Mouse (Mus musculus) olfactory bulb, adult 2 months (tissue): ENCODE measurements at regions not wholly inside any gene's neighbourhood (a gene's known extent, or its start where the extent isn't known, plus 50 kb on each side); places are given as distances from the start of the nearest gene placed in this dataset.

Experiments used
- CTCF ChIP-seq: fragments of 200-500 bp; IDR thresholded peaks from 2 replicates; pipeline ENCODE4 v1.5.1; 2012; ENCODE audit warnings: low read depth, mild to moderate bottlenecking, low read length, moderate library complexity; ENCODE audit not compliant: insufficient read depth
- POLR2A ChIP-seq: fragments of 200-500 bp; IDR thresholded peaks from 2 replicates; pipeline ENCODE4 v1.6.1; 2012; ENCODE audit warnings: mild to moderate bottlenecking, low read depth, low read length, moderate library complexity; ENCODE audit not compliant: insufficient read depth

DNA sequence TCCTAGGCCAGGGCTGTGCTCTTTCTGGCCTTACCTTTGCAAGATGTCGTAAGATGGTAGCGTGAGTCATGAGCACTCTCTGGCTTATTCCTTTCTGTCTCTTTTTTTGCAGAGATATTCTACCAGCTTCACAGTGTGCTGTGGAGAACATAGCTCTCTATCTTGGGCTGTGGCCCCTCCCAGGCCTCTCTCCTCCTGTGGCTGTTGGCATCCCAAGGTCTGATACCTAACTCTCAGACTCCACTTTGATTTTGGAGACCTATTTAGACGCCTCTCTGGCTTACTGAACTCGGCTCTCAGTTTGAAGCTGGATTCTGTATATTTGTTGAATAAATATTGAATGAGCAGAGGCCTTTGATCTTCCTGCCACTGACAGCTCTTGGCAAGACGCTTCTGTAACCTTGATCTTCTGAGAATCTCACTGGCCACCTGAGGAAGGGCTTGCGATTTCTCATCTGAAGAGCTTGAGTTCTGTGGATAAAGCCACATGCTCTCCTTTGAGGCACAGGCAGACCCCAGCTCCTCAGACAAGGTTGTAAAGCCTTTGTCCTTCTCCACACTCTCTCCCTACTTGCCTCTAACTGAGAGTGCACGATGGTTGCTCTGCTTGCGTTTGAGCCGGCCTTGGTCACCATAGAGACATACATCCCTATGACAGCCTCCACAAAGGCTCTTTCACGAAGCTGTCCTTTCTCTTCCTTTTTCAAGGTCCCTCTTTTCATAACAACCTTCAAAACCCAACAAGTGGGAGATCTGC, 323.7 kb downstream of the Eipr1 start:
- TF ChIP-seq CTCF (no peak), POLR2A (no peak)
